Mouse (Mus musculus) B cell, adult 62 days (primary cell): Measurements from ENCODE around the gene Atp8b5. TPM values are rescaled to one million over a fixed set of nuclear protein-coding genes. Genes with fewer than 3 reads are reported as not detected.

Source experiments
- total RNA-seq: library from RNA; stranded (reverse); gene quantifications from 4 replicates; pipeline ENCODE4 v1.2.4, GENCODE M21; 2023

Gene Atp8b5
- total RNA-seq = not detected in 4 replicates

DNA sequence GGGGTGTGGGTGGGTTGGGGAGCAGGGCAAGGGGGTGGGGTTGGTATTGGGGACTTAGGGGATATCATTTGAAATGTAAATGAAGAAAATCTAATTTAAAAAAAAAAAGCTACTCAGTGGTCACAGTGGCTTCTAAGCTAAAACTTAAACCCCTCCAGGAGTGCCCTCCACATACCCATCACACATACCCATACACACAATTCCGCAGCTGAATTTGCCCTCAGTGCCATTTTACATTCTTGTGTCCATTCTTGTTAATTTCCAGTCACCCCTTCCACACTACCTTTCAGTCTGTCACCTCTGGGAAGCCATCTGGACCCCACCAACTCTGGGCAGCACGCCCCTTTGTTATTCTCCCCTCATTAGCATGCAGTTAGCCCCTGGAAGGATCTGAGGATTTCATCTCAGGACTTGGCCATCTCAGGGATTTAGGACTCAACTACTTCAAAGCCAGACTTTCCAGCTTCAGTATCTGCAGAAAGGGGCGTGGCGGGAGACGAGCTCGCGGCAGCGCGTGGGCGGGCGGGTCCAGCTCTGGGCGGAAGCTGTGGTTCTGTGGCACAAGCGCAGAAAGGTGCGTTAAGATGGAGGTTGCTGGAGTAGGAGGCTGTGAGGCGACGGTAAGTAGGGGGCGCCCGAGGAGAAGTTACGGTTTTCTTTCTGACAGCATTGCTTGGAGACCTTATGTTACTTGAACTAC is at the start of gene Atp8b5:
Gene Atp8b5 (plus strand): TSS at position 537 of the 700 bp plus-strand sequence.

DNA sequence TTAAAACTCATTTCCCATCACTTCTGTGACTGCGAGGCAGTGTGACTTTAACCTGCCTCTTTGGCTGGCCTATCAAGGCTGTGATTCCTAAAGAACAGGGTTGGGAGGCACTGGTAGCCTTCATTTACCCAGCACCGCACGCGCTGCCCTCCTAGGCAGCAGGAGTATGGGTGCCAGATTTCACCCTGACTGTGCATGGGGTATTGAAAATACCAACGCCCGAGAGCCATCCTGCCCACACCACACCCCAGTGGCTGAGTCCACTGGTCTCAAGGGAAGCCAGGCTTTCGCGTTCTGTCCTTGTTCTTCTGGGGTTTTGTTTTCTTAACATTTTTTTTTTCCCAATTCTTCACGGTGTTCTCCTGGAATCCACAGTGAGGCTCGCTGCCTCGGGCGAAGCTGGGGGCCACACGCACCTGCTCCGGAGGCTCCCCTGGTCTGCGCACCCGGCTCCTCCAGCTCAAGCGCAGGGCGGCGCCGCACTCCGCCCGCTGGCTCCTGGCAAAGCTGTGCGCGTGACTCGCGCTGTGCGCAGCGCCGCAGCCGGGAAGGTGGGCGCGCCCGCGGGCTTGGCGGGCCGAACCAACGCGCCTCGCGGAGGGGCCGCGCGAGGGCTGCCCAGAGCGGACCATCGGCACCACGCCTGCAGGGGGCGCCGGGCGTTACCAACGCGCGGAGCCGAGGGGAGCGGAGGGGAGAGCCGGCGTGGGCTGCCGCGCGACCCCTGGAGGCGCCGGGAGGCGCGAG is 114.6 kb downstream of the Atp8b5 start, which contains the start of gene Rusc2:
Gene Rusc2 (plus strand): TSS at position 572 of the 747 bp plus-strand sequence.

Other genes starting within 250 kb of the Atp8b5 start
- 33.1 to 43.8 TPM (median 42.4 TPM) in 4 replicates for gene Pigo, start 241.3 kb upstream of the Atp8b5 start, total RNA-seq
- gene Stoml2, start 235.4 kb upstream of the Atp8b5 start, total RNA-seq = 59.6 to 79.8 TPM (median 72.1 TPM) in 4 replicates
- 21.7 to 35.2 TPM (median 25.9 TPM) in 4 replicates for gene Fam214b, start 220.9 kb upstream of the Atp8b5 start, total RNA-seq
- 0.26 to 1.8 TPM (median 1.1 TPM) in 4 replicates for gene Unc13b, start 208.2 kb upstream of the Atp8b5 start, total RNA-seq
- 0.17 TPM in 1 of 4 replicates, not detected in the others for gene Rusc2, start 114.8 kb downstream of the Atp8b5 start, total RNA-seq
- gene Fam166b, start 162.0 kb downstream of the Atp8b5 start, total RNA-seq = not detected in 4 replicates
- 55.0 to 57.8 TPM (median 57.0 TPM) in 4 replicates for gene Tesk1, start 174.8 kb downstream of the Atp8b5 start, total RNA-seq
- gene Cd72, start 187.5 kb downstream of the Atp8b5 start, total RNA-seq = 440 to 532 TPM (median 462 TPM) in 4 replicates
- 12.9 to 13.7 TPM (median 13.3 TPM) in 4 replicates for gene Sit1, start 216.6 kb downstream of the Atp8b5 start, total RNA-seq
- 27.3 to 29.7 TPM (median 29.2 TPM) in 4 replicates for gene Ccdc107, start 225.7 kb downstream of the Atp8b5 start, total RNA-seq
- gene Arhgef39, start 232.5 kb downstream of the Atp8b5 start, total RNA-seq = 1.1 to 2.6 TPM (median 2.4 TPM) in 4 replicates
- 0.49 to 1.2 TPM in 2 of 4 replicates, not detected in the others for gene Car9, start 239.8 kb downstream of the Atp8b5 start, total RNA-seq